Mouse (Mus musculus) stomach, embryonic 16.5 days (tissue): Measurements from ENCODE around the gene Prrx2. TPM values are rescaled to one million over a fixed set of nuclear protein-coding genes. Genes with fewer than 3 reads are reported as not detected.

Experiments
- ATAC-seq: fragments of 200-750 bp; cut with Nextera tagmentation; 2 replicates; pipeline ENCODE4 v1.8.0; 2017; ENCODE audit warnings: moderate number of reproducible peaks, moderate TSS enrichment; ENCODE audit not compliant: insufficient read depth, low FRiP score
- H3K27ac ChIP-seq: fragments of 300-500 bp; sonication (generic); 2 replicates; pipeline ENCODE4 v1.5.1; 2014; ENCODE audit warnings: low read length
- H3K27me3 ChIP-seq: fragments of 300-500 bp; sonication (generic); 2 replicates; pipeline ENCODE4 v1.6.1; 2014; ENCODE audit warnings: low read length, control low read depth, mixed read lengths; ENCODE audit not compliant: control insufficient read depth, insufficient read depth
- H3K36me3 ChIP-seq: fragments of 300-500 bp; sonication (generic); 2 replicates; pipeline ENCODE4 v1.6.1; 2014; ENCODE audit warnings: low read length; ENCODE audit not compliant: control insufficient read depth, insufficient read depth
- H3K4me1 ChIP-seq: fragments of 300-500 bp; sonication (generic); 2 replicates; pipeline ENCODE4 v1.6.1; 2014; ENCODE audit warnings: low read length, control low read depth, mixed read lengths; ENCODE audit not compliant: control insufficient read depth, insufficient read depth
- H3K4me2 ChIP-seq: fragments of 300-500 bp; sonication (generic); 2 replicates; pipeline ENCODE4 v1.6.1; 2014; ENCODE audit warnings: low read depth, low read length, mixed read lengths
- H3K4me3 ChIP-seq: fragments of 300-500 bp; sonication (generic); replicated peaks from 2 replicates; pipeline ENCODE4 v1.5.1; 2014; ENCODE audit warnings: mild to moderate bottlenecking, low read length
- H3K9ac ChIP-seq: fragments of 300-500 bp; sonication (generic); 2 replicates; pipeline ENCODE4 v1.6.1; 2014; ENCODE audit warnings: low read length
- H3K9me3 ChIP-seq: fragments of 300-500 bp; sonication (generic); replicated peaks from 2 replicates; pipeline ENCODE4 v1.6.1; 2016; ENCODE audit warnings: low read length, control low read depth; ENCODE audit not compliant: control insufficient read depth
- WGBS: fragments of 180-500 bp; shearing (Covaris S2); extraction: QIAGEN DNeasy Blood & Tissue Kit; methylation state at CpG from one replicate; pipeline ENCODE4 v1.1.7; 2014; 5-methylcytosine and 5-hydroxymethylcytosine counted together
- polyA plus RNA-seq: library from polyadenylated mRNA; unstranded; fragments of >200 nt; fragmentation: Nextera tagmentation; extraction: Ambion mirVana; gene quantifications from 2 replicates; pipeline ENCODE4 v1.2.1, GENCODE M21; 2015

Prrx2 gene
- 3.5 and 3.9 TPM in 2 replicates for polyA plus RNA-seq

- Histone ChIP-seq H3K36me3 (no peaks in the 10 kb centered on the region), H3K4me1 (peaks cover 7% of the 10 kb centered on the region; the same call in 1 of the 2 replicates), H3K9me3 (no peaks in the 10 kb centered on the region), H3K9ac (no peak within 1 kb of the TSS), H3K27me3 (no peaks in the 10 kb centered on the region), H3K4me2 (no peak within 1 kb of the TSS), H3K4me3 (no peak within 1 kb of the TSS), H3K27ac (no peak within 1 kb of the TSS)
- 58% methylated on average over 9 of the region's 10 CpGs for WGBS
- ATAC-seq, result no peak
Measured at GRCm38 (mm10) chr2:30834373-30835022, at the start of gene Prrx2. Gene Prrx2, plus strand, starts transcription at chr2:30834972.

GRCm38 (mm10) chr2:30787466-30787865 lies 47.3 kb upstream of the Prrx2 start:
- peaks cover 23% of the 10 kb centered on the region for H3K4me1 ChIP-seq
- no peaks in the 10 kb centered on the region for H3K9me3 ChIP-seq
- WGBS, result 63% methylated on average over 4 of the region's 4 CpGs
- ATAC-seq, result no peak
- no peak overlapping the region for H3K4me2 ChIP-seq
- H3K27me3 ChIP-seq, result no peaks in the 10 kb centered on the region
- H3K4me3 ChIP-seq, result no peak overlapping the region
- no peak overlapping the region for H3K27ac ChIP-seq
- H3K9ac ChIP-seq, result peak overlapping the region; percentile 50; the same call in 1 of the 2 replicates
- H3K36me3 ChIP-seq, result no peaks in the 10 kb centered on the region

GRCm38 (mm10) chr2:30792061-30792460 lies 42.7 kb upstream of the Prrx2 start:
- ATAC-seq, result no peak

GRCm38 (mm10) chr2:30794179-30795108 lies 40.3 kb upstream of the Prrx2 start:
- peak overlapping the region; percentile 74 for H3K9ac ChIP-seq
- H3K4me1 ChIP-seq, result peaks cover 21% of the 10 kb centered on the region
- no peaks in the 10 kb centered on the region for H3K9me3 ChIP-seq
- H3K27ac ChIP-seq, result peak overlapping the region; percentile 53
- peak overlapping the region; percentile 47 for H3K4me3 ChIP-seq
- ATAC-seq, result peak; percentile 80
- 5% methylated on average over 48 of the region's 48 CpGs for WGBS
- no peaks in the 10 kb centered on the region for H3K27me3 ChIP-seq
- H3K36me3 ChIP-seq, result no peaks in the 10 kb centered on the region
- H3K4me2 ChIP-seq, result peak overlapping the region; percentile 71

More at GRCm38 (mm10) chr2:30792061-30792460, 42.7 kb upstream of the Prrx2 start:
- 88% methylated on average over 7 of the region's 7 CpGs for WGBS
- H3K9me3 ChIP-seq, result no peaks in the 10 kb centered on the region
- H3K9ac ChIP-seq, result no peak overlapping the region
- H3K27ac ChIP-seq, result no peak overlapping the region
- H3K27me3 ChIP-seq, result no peaks in the 10 kb centered on the region
- peaks cover 24% of the 10 kb centered on the region for H3K4me1 ChIP-seq
- no peak overlapping the region for H3K4me3 ChIP-seq
- no peak overlapping the region for H3K4me2 ChIP-seq
- H3K36me3 ChIP-seq, result no peaks in the 10 kb centered on the region

- H3K4me2 ChIP-seq, result peak overlapping the region; percentile 71
- H3K27me3 ChIP-seq, result no peaks in the 10 kb centered on the region
- H3K27ac ChIP-seq, result peak overlapping the region; percentile 53; the same call in 1 of the 2 replicates
- ATAC-seq, result no peak
- H3K4me1 ChIP-seq, result peaks cover 21% of the 10 kb centered on the region
- no peaks in the 10 kb centered on the region for H3K36me3 ChIP-seq
- peak overlapping the region; percentile 74 for H3K9ac ChIP-seq
- no peaks in the 10 kb centered on the region for H3K9me3 ChIP-seq
- peak overlapping the region; percentile 47 for H3K4me3 ChIP-seq
- 74% methylated on average over 7 of the region's 7 CpGs for whole genome bisulfite sequencing
Measured at GRCm38 (mm10) chr2:30795271-30795888, 39.4 kb upstream of the Prrx2 start.

- Histone ChIP-seq H3K27me3 (no peaks in the 10 kb centered on the region), H3K4me3 (no peak overlapping the region), H3K27ac (no peak overlapping the region), H3K36me3 (no peaks in the 10 kb centered on the region), H3K4me2 (peak overlapping the region; percentile 42), H3K9ac (no peak overlapping the region; the same call in 1 of the 2 replicates), H3K9me3 (no peaks in the 10 kb centered on the region), H3K4me1 (peaks cover 21% of the 10 kb centered on the region)
- no peak for ATAC-seq
- 79% methylated on average over 5 of the region's 5 CpGs for whole genome bisulfite sequencing
Measured at GRCm38 (mm10) chr2:30795889-30796275, 38.9 kb upstream of the Prrx2 start.

- Histone ChIP-seq H3K4me1 (peaks cover 19% of the 10 kb centered on the region), H3K9ac (peak overlapping the region; percentile 54), H3K9me3 (no peaks in the 10 kb centered on the region), H3K36me3 (no peaks in the 10 kb centered on the region), H3K27ac (peak overlapping the region; percentile 16; the same call in 1 of the 2 replicates), H3K27me3 (no peaks in the 10 kb centered on the region), H3K4me2 (peak overlapping the region; percentile 42), H3K4me3 (0 out of 2 replicates have a peak overlapping the region, but pooled peaks have one; percentile 8)
- peak; percentile 65 for ATAC-seq
- WGBS, result 5% methylated on average over 11 of the region's 11 CpGs
Measured at GRCm38 (mm10) chr2:30796382-30796781, 38.4 kb upstream of the Prrx2 start.

GRCm38 (mm10) chr2:30799456-30799855 lies 35.3 kb upstream of the Prrx2 start:
- ATAC-seq, result no peak
- H3K9me3 ChIP-seq, result no peaks in the 10 kb centered on the region
- no peaks in the 10 kb centered on the region for H3K36me3 ChIP-seq
- no peak overlapping the region for H3K4me3 ChIP-seq
- peaks cover 19% of the 10 kb centered on the region for H3K4me1 ChIP-seq
- no peak overlapping the region for H3K4me2 ChIP-seq
- H3K27ac ChIP-seq, result no peak overlapping the region
- WGBS, result 73% methylated on average over 3 of the region's 3 CpGs
- H3K9ac ChIP-seq, result no peak overlapping the region
- H3K27me3 ChIP-seq, result no peaks in the 10 kb centered on the region
